Mouse (Mus musculus) cerebellum, adult 2 months (tissue): Measurements from ENCODE around the gene Spag9.

Experiments used
- CTCF ChIP-seq: fragments of 200-500 bp; IDR thresholded peaks from 2 replicates; pipeline ENCODE4 v1.5.1; 2011; ENCODE audit warnings: low read depth, mild to moderate bottlenecking, control low read depth, low read length, moderate library complexity, borderline replicate concordance; ENCODE audit not compliant: insufficient read depth
- POLR2A ChIP-seq: fragments of 200-500 bp; IDR thresholded peaks from 2 replicates; pipeline ENCODE4 v1.6.1; 2011; ENCODE audit warnings: low read length, control low read depth, borderline replicate concordance; ENCODE audit not compliant: insufficient read depth

- no peak for TF ChIP-seq CTCF
- no peak for TF ChIP-seq POLR2A
Measured at GRCm38 (mm10) chr11:93972951-93973350, 22.9 kb upstream of the Spag9 start.
